Mouse (Mus musculus): ENCODE measurements around the gene Dscaml1. TPM values are rescaled to one million over a fixed set of nuclear protein-coding genes. Genes with fewer than 3 reads are reported as not detected.

The Dscaml1 gene
- polyA plus RNA-seq (2016; fragmentation: Nextera tagmentation; extraction: Ambion mirVana), result not detected in 2 replicates

GRCm38 (mm10) chr9:45426456-45426855 lies at the start of gene Dscaml1:
Dscaml1 (plus strand) TSS chr9:45426628.
- Histone ChIP-seq H3K9ac (no peak within 1 kb of the TSS), H3K4me3 (no peak within 1 kb of the TSS), H3K9me3 (replicated peaks) (no peaks in the 10 kb centered on the region), H3K36me3 (no peaks in the 10 kb centered on the region), H3K27ac (no peak within 1 kb of the TSS), H3K27me3 (replicated peaks) (peaks cover 70% of the 10 kb centered on the region), H3K4me1 (0 out of 2 replicates have a peak, but pooled peaks cover 7% of the 10 kb centered on the region), H3K4me2 (no peak within 1 kb of the TSS)
- ATAC-seq, result no peak
- WGBS (ENCODE audit: insufficient replicate concordance), result 64% methylated on average over 4 of the region's 4 CpGs

- Histone ChIP-seq H3K4me2 (no peak overlapping the region), H3K9ac (no peak overlapping the region), H3K27ac (no peak overlapping the region), H3K4me1 (no peaks in the 10 kb centered on the region), H3K36me3 (no peaks in the 10 kb centered on the region), H3K27me3 (replicated peaks) (peaks cover 7% of the 10 kb centered on the region; the same call in 1 of the 2 replicates), H3K4me3 (no peak overlapping the region), H3K9me3 (replicated peaks) (no peaks in the 10 kb centered on the region)
- no peak for ATAC-seq
- WGBS (ENCODE audit: insufficient replicate concordance), result 61% methylated on average over 2 of the region's 2 CpGs
Observed at GRCm38 (mm10) chr9:45376883-45377282, 49.5 kb upstream of the Dscaml1 start.

- no peak overlapping the region for H3K4me3 ChIP-seq
- no peak overlapping the region for H3K9ac ChIP-seq
- 50% methylated on average over 10 of the region's 10 CpGs for WGBS (ENCODE audit: insufficient replicate concordance)
- H3K4me2 ChIP-seq, result no peak overlapping the region
- no peak overlapping the region for H3K27ac ChIP-seq
- no peaks in the 10 kb centered on the region for H3K4me1 ChIP-seq
- H3K27me3 ChIP-seq (replicated peaks), result no peaks in the 10 kb centered on the region
- no peaks in the 10 kb centered on the region for H3K36me3 ChIP-seq
- H3K9me3 ChIP-seq (replicated peaks), result no peaks in the 10 kb centered on the region
- no peak for ATAC-seq
Observed at GRCm38 (mm10) chr9:45380411-45381251, 45.8 kb upstream of the Dscaml1 start.

GRCm38 (mm10) chr9:45382336-45382735 lies 44.1 kb upstream of the Dscaml1 start:
- Histone ChIP-seq H3K27ac (no peak overlapping the region), H3K9ac (no peak overlapping the region), H3K4me3 (no peak overlapping the region), H3K27me3 (replicated peaks) (no peaks in the 10 kb centered on the region), H3K9me3 (replicated peaks) (no peaks in the 10 kb centered on the region), H3K36me3 (no peaks in the 10 kb centered on the region), H3K4me1 (no peaks in the 10 kb centered on the region), H3K4me2 (no peak overlapping the region)
- no peak for ATAC-seq
- 52% methylated on average over 5 of the region's 5 CpGs for WGBS (ENCODE audit: insufficient replicate concordance)

- no peaks in the 10 kb centered on the region for H3K27me3 ChIP-seq (replicated peaks)
- 57% methylated on average over 5 of the region's 5 CpGs for WGBS (ENCODE audit: insufficient replicate concordance)
- ATAC-seq, result no peak
- H3K4me1 ChIP-seq, result no peaks in the 10 kb centered on the region
- no peak overlapping the region for H3K4me2 ChIP-seq
- no peak overlapping the region for H3K27ac ChIP-seq
- no peak overlapping the region for H3K9ac ChIP-seq
- H3K9me3 ChIP-seq (replicated peaks), result no peaks in the 10 kb centered on the region
- no peak overlapping the region for H3K4me3 ChIP-seq
- no peaks in the 10 kb centered on the region for H3K36me3 ChIP-seq
Observed at GRCm38 (mm10) chr9:45382834-45383233, 43.6 kb upstream of the Dscaml1 start.

GRCm38 (mm10) chr9:45383883-45384282 lies 42.5 kb upstream of the Dscaml1 start:
- no peak overlapping the region for H3K27ac ChIP-seq
- H3K9ac ChIP-seq, result no peak overlapping the region
- no peaks in the 10 kb centered on the region for H3K9me3 ChIP-seq (replicated peaks)
- H3K27me3 ChIP-seq (replicated peaks), result no peaks in the 10 kb centered on the region
- H3K36me3 ChIP-seq, result no peaks in the 10 kb centered on the region
- no peaks in the 10 kb centered on the region for H3K4me1 ChIP-seq
- 81% methylated on average over 6 of the region's 6 CpGs for WGBS (ENCODE audit: insufficient replicate concordance)
- no peak overlapping the region for H3K4me2 ChIP-seq
- no peak overlapping the region for H3K4me3 ChIP-seq
- ATAC-seq, result no peak

GRCm38 (mm10) chr9:45386698-45387097 lies 39.7 kb upstream of the Dscaml1 start:
- Histone ChIP-seq H3K4me2 (no peak overlapping the region), H3K36me3 (no peaks in the 10 kb centered on the region), H3K27me3 (replicated peaks) (no peaks in the 10 kb centered on the region), H3K27ac (no peak overlapping the region), H3K9ac (no peak overlapping the region), H3K4me1 (no peaks in the 10 kb centered on the region), H3K9me3 (replicated peaks) (no peaks in the 10 kb centered on the region), H3K4me3 (no peak overlapping the region)
- 26% methylated on average over 5 of the region's 5 CpGs for WGBS (ENCODE audit: insufficient replicate concordance)
- no peak for ATAC-seq

GRCm38 (mm10) chr9:45388385-45388994 lies 37.9 kb upstream of the Dscaml1 start:
- Histone ChIP-seq H3K27me3 (replicated peaks) (no peaks in the 10 kb centered on the region), H3K4me1 (no peaks in the 10 kb centered on the region), H3K27ac (no peak overlapping the region), H3K9ac (no peak overlapping the region), H3K36me3 (no peaks in the 10 kb centered on the region), H3K4me2 (no peak overlapping the region), H3K9me3 (replicated peaks) (no peaks in the 10 kb centered on the region), H3K4me3 (no peak overlapping the region)
- ATAC-seq, result no peak
- WGBS (ENCODE audit: insufficient replicate concordance), result 34% methylated on average over 12 of the region's 12 CpGs

GRCm38 (mm10) chr9:45389596-45389995 lies 36.8 kb upstream of the Dscaml1 start:
- no peak for ATAC-seq
- H3K9me3 ChIP-seq (replicated peaks), result no peaks in the 10 kb centered on the region
- H3K4me2 ChIP-seq, result no peak overlapping the region
- H3K27me3 ChIP-seq (replicated peaks), result no peaks in the 10 kb centered on the region
- no peak overlapping the region for H3K27ac ChIP-seq
- no peaks in the 10 kb centered on the region for H3K36me3 ChIP-seq
- 61% methylated on average over 8 of the region's 8 CpGs for WGBS (ENCODE audit: insufficient replicate concordance)
- no peak overlapping the region for H3K4me3 ChIP-seq
- H3K4me1 ChIP-seq, result no peaks in the 10 kb centered on the region
- H3K9ac ChIP-seq, result no peak overlapping the region

- H3K4me3 ChIP-seq, result no peak overlapping the region
- WGBS (ENCODE audit: insufficient replicate concordance), result 52% methylated on average over 7 of the region's 7 CpGs
- no peak overlapping the region for H3K9ac ChIP-seq
Observed at GRCm38 (mm10) chr9:45391299-45391698, 35.1 kb upstream of the Dscaml1 start.

GRCm38 (mm10) chr9:45395218-45395617 lies 31.2 kb upstream of the Dscaml1 start:
- peaks cover 11% of the 10 kb centered on the region; the same call in 1 of the 2 replicates for H3K27me3 ChIP-seq (replicated peaks)
- no peak overlapping the region for H3K4me3 ChIP-seq
- no peaks in the 10 kb centered on the region for H3K36me3 ChIP-seq
- no peaks in the 10 kb centered on the region for H3K4me1 ChIP-seq
- H3K9me3 ChIP-seq (replicated peaks), result no peaks in the 10 kb centered on the region
- no peak for ATAC-seq
- H3K9ac ChIP-seq, result no peak overlapping the region
- H3K27ac ChIP-seq, result no peak overlapping the region
- H3K4me2 ChIP-seq, result no peak overlapping the region
- WGBS (ENCODE audit: insufficient replicate concordance), result 70% methylated on average over 6 of the region's 6 CpGs

More at GRCm38 (mm10) chr9:45391299-45391698, 35.1 kb upstream of the Dscaml1 start:
- H3K27me3 ChIP-seq (replicated peaks), result no peaks in the 10 kb centered on the region
- H3K9me3 ChIP-seq (replicated peaks), result no peaks in the 10 kb centered on the region
- H3K4me2 ChIP-seq, result no peak overlapping the region
- H3K4me1 ChIP-seq, result no peaks in the 10 kb centered on the region
- no peak overlapping the region for H3K27ac ChIP-seq
- no peaks in the 10 kb centered on the region for H3K36me3 ChIP-seq
- ATAC-seq, result no peak

- Histone ChIP-seq H3K36me3 (no peaks in the 10 kb centered on the region), H3K4me3 (no peak overlapping the region), H3K4me2 (no peak overlapping the region), H3K9ac (no peak overlapping the region), H3K9me3 (replicated peaks) (no peaks in the 10 kb centered on the region), H3K27me3 (replicated peaks) (peaks cover 17% of the 10 kb centered on the region; the same call in 1 of the 2 replicates), H3K4me1 (no peaks in the 10 kb centered on the region), H3K27ac (no peak overlapping the region)
- ATAC-seq, result no peak
- WGBS (ENCODE audit: insufficient replicate concordance), result 45% methylated on average over 3 of the region's 3 CpGs
Observed at GRCm38 (mm10) chr9:45395796-45396195, 30.6 kb upstream of the Dscaml1 start.
